Mouse (Mus musculus) megakaryocyte, embryonic 14.5 days (primary cell): Measurements from ENCODE around the gene Idh3a.

Experiments
- FLI1 ChIP-seq: IDR thresholded peaks from 2 replicates; pipeline ENCODE4 v1.6.1; 2012; ENCODE audit warnings: low read length, inconsistent platforms, mixed read lengths
- GATA1 ChIP-seq: IDR thresholded peaks from 3 replicates; pipeline ENCODE4 v1.6.1; 2012; ENCODE audit warnings: mixed read lengths, low read length, inconsistent platforms, borderline replicate concordance

- TF ChIP-seq GATA1, result no peak
- no peak for TF ChIP-seq FLI1
Measured at GRCm38 (mm10) chr9:54537030-54537429, 49.1 kb upstream of the Idh3a start.
